Mouse (Mus musculus) spleen, postnatal 0 days (tissue): Measurements from ENCODE around the gene Ttll1. TPM values are rescaled to one million over a fixed set of nuclear protein-coding genes. Genes with fewer than 3 reads are reported as not detected.

Source experiments
- polyA plus RNA-seq: library from polyadenylated mRNA; unstranded; fragments of >200 nt; fragmentation: Nextera tagmentation; extraction: Ambion mirVana; gene quantifications from 2 replicates; pipeline ENCODE4 v1.2.1, GENCODE M21; 2015

The Ttll1 gene
- 6.0 and 7.1 TPM in 2 replicates for polyA plus RNA-seq

DNA sequence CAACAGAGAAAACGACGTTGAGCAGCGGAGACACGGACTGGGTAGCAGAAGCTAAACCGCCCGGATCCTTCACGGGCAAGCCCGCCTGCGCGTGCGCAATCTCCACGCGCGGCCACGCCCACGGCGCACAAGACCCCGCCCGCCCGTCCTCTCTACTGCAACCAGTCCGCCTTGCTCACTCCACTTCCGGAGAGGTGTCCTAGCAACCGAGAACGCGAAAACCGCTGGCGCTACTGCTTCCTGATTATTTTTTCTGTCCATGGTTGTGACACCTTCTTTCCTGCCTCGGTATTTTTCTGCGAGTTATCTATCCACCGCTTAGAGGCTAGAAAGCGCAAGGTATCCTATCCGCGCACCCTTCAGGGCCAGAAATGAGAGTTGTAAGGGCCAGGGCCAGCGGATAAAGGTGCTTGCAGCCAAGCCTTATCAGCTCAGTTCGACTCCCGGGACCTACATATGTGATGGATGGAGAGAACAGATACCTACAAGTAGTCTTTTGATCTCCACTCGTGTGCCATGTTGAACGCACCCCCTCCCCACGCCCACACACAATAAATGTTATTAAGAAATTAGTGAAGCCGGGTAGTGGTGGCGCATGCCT is at the start of gene Ttll1:
Ttll1 (minus strand) TSS at position 89 of the 601 bp plus-strand sequence.

DNA sequence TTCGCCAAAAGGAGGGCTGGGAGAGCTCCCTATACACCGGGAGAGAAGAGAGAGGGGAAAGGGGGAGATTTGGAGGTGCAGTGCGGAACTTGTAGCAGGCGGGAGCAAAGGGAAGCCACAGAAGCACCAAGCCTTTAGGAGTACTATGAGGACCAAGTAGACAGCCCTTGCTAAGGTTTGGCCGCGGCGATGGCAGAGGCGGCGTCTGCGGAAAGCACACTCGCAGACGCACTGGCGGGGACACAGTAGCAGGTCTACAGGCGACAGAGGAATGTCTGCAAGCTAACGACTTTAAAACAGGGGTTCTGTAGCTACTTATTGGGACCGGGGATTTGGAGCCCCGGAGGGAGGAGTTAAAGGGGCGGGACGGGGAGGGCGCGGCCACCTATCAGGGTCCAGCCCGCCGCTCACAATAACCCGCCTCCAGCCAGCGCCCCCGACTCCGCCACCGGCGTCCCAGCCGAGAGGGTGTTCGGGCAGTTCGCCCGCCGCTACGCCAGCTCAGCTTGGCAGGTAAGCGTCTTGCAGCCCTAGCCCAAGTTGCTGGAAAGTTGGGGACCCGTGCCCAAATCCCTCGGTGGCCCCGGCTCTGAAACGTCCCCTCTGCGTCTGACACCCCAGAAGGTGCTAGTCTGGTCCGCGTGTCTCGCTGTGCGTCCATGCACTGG is 15.9 kb upstream of the Ttll1 start, which contains the start of gene Bik:
Bik (plus strand) TSS at position 439 of the 668 bp plus-strand sequence.

DNA sequence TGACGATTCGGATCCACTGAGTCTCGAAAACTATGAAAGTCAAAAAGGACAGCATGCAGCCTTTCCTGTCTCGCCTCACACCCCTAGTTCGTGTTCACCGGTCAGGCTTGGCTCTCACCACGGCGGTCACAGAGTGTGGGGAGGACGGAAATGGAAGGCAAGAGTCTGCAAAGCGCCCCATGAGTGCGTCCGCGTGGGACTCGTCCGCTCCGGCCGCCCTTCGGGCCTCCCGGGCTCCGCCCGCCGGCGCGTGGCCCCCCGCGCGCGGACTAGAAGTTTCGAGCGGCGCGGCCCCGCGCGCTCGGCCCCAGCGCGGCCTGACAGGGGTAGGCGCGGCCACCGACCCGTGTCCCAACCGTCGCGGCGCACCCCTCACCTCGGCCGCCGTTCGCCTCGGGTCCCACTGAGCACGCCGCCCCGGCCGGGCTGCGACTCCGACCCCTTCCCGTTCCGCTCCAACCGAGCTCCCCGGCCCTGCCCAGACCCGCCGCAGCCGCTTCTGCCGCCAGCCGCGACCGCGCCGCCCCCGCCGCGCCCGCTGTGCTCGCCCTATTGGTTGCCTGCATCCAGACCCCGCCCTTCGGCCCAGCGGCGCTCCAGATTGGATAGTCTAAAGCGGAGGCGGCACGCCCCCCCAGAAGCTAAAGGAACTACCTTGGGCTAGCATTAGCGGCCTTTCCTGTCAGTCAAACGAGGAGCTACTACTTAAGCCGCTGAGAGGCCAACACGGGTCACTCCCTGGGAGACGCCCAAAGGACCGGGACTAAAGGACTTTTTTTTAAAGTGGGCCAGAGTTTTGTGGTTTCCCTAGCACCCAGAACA is 46.4 kb downstream of the Ttll1 start, which contains the start of gene Pacsin2:
Pacsin2 (minus strand) TSS at position 524 of the 822 bp plus-strand sequence.

Other genes with a start within 250 kb of the Ttll1 start
- 20.7 and 23.6 TPM in 2 replicates for gene Arfgap3, start 160.6 kb downstream of the Ttll1 start, polyA plus RNA-seq
- gene Pacsin2, start 46.3 kb downstream of the Ttll1 start, polyA plus RNA-seq: 48.8 and 48.9 TPM in 2 replicates
- gene Bik, start 16.0 kb upstream of the Ttll1 start, polyA plus RNA-seq: 4.6 and 5.6 TPM in 2 replicates
- 334 and 361 TPM in 2 replicates for gene Tspo, start 52.7 kb upstream of the Ttll1 start, polyA plus RNA-seq
- gene Mcat, start 52.9 kb upstream of the Ttll1 start, polyA plus RNA-seq: 20.0 and 22.3 TPM in 2 replicates
- 34.6 and 36.9 TPM in 2 replicates for gene Ttll12, start 84.3 kb upstream of the Ttll1 start, polyA plus RNA-seq
- gene Scube1, start 214.1 kb upstream of the Ttll1 start, polyA plus RNA-seq: 2.6 and 3.9 TPM in 2 replicates